In genomic region chr12:26340621-26341020, GRCm38 (mm10) we compare ENCODE assay signal across 26 mouse cellular contexts.
"Had no signal": no experiment of that assay in that cellular context is flagged by ENCODE, and none has a peak within 500 bp of the region (broad histone marks: within the 10 kb centered on the region; RNA-seq: fewer than 3 reads in every experiment).

No protein-coding gene starts in this region.

- H3K9ac ChIP-seq: heart, embryonic 12.5 days; hindbrain, embryonic 12.5 days; hindbrain, embryonic 14.5 days; kidney, embryonic 15.5 days; limb, embryonic 13.5 days; limb, embryonic 15.5 days; liver, embryonic 12.5 days; liver, embryonic 14.5 days had no signal

- H3K9me3 ChIP-seq: heart, embryonic 10.5 days; heart, embryonic 12.5 days; hindbrain, embryonic 10.5 days; hindbrain, embryonic 12.5 days; kidney, embryonic 15.5 days; limb, embryonic 13.5 days; limb, embryonic 15.5 days; liver, embryonic 12.5 days had no signal

- ATAC-seq: hindbrain, embryonic 16.5 days; intestine, postnatal 0 days; liver, embryonic 12.5 days had no signal

- H3K4me2 ChIP-seq: heart, embryonic 12.5 days; hindbrain, embryonic 12.5 days; hindbrain, embryonic 14.5 days; kidney, embryonic 15.5 days; limb, embryonic 13.5 days; limb, embryonic 15.5 days; liver, embryonic 12.5 days had no signal

- H3K27me3 ChIP-seq: heart, embryonic 12.5 days; hindbrain, embryonic 12.5 days; kidney, embryonic 15.5 days; limb, embryonic 13.5 days; limb, embryonic 15.5 days; liver, embryonic 12.5 days had no signal

- DNase-seq: gastrocnemius, adult 2 months; gastrocnemius, postnatal 10 days; gastrocnemius, postnatal 25 days; heart, adult 18-20 months; heart, postnatal 10 days; heart, postnatal 4 days; kidney, adult 18-20 months; kidney, adult 9 months; kidney, postnatal 14 days; kidney, postnatal 36 days; layer of hippocampus, adult 9-11 months; layer of hippocampus, postnatal 36 days; left cerebral cortex, postnatal 4 days had no signal

- H3K27ac ChIP-seq: gastrocnemius, adult 2 months; heart, embryonic 10.5 days; hindbrain, embryonic 10.5 days; hindbrain, embryonic 12.5 days; hindbrain, embryonic 14.5 days; kidney, embryonic 15.5 days; kidney, postnatal 0 days; limb, embryonic 13.5 days; limb, embryonic 15.5 days; liver, embryonic 12.5 days; liver, embryonic 14.5 days had no signal

- H3K36me3 ChIP-seq: heart, embryonic 12.5 days; liver, embryonic 12.5 days had no signal

- H3K4me1 ChIP-seq: heart, embryonic 10.5 days; hindbrain, embryonic 12.5 days; limb, embryonic 15.5 days; liver, embryonic 12.5 days had no signal

- H3K4me3 ChIP-seq: gastrocnemius, adult 2 months; heart, embryonic 10.5 days; heart, embryonic 12.5 days; hindbrain, embryonic 10.5 days; hindbrain, embryonic 12.5 days; kidney, embryonic 15.5 days; limb, embryonic 13.5 days; limb, embryonic 15.5 days; liver, embryonic 12.5 days had no signal
